Mouse (Mus musculus): ENCODE data around the gene Gm5916. TPM values are rescaled to one million over a fixed set of nuclear protein-coding genes. Genes with fewer than 3 reads are reported as not detected.

Gm5916 gene
- total RNA-seq (2022), result not detected

GRCm38 (mm10) chr9:36128679-36129078 lies at the start of gene Gm5916:
TSS of gene Gm5916 (minus strand) at chr9:36128779.
- DNase-seq (ENCODE audit: low spot score), result no peak

Other genes starting within 250 kb of the Gm5916 start
- gene 9230113P08Rik, start 220.4 kb downstream of the Gm5916 start, total RNA-seq (2022), result not detected